Mouse (Mus musculus) forebrain, postnatal 0 days (tissue): Measurements from ENCODE around the gene Dhdds. TPM values are rescaled to one million over a fixed set of nuclear protein-coding genes. Genes with fewer than 3 reads are reported as not detected.

Experiments
- ATAC-seq: fragments of 200-750 bp; cut with Nextera tagmentation; 2 replicates; pipeline ENCODE4 v1.8.0; 2017; ENCODE audit warnings: mild to moderate bottlenecking, moderate library complexity
- DNase-seq: peaks from one replicate; pipeline ENCODE4 v3.0.0-alpha.2; 2015
- H3K27ac ChIP-seq: fragments of 300-500 bp; sonication (generic); 2 replicates; pipeline ENCODE4 v1.5.1; 2014; ENCODE audit warnings: low read depth, mild to moderate bottlenecking, antibody characterized with exemption, low read length, moderate library complexity, mixed read lengths
- H3K27me3 ChIP-seq: fragments of 300-500 bp; sonication (generic); 2 replicates; pipeline ENCODE4 v1.6.1; 2014; ENCODE audit warnings: mild to moderate bottlenecking, low read length, mixed read lengths; ENCODE audit not compliant: insufficient read depth
- H3K36me3 ChIP-seq: fragments of 300-500 bp; sonication (generic); 2 replicates; pipeline ENCODE4 v1.6.1; 2014; ENCODE audit warnings: mild to moderate bottlenecking, moderate library complexity; ENCODE audit not compliant: insufficient read depth
- H3K4me1 ChIP-seq: fragments of 300-500 bp; sonication (generic); 2 replicates; pipeline ENCODE4 v1.6.1; 2014; ENCODE audit warnings: antibody characterized with exemption; ENCODE audit not compliant: insufficient read depth
- H3K4me2 ChIP-seq: fragments of 300-500 bp; sonication (generic); 2 replicates; pipeline ENCODE4 v1.6.1; 2014; ENCODE audit warnings: low read depth, mild to moderate bottlenecking, moderate library complexity
- H3K4me3 ChIP-seq: fragments of 300-500 bp; sonication (generic); 2 replicates; pipeline ENCODE4 v1.5.1; 2014; ENCODE audit warnings: low read depth, low read length, mixed read lengths
- H3K9ac ChIP-seq: fragments of 300-500 bp; sonication (generic); 2 replicates; pipeline ENCODE4 v1.6.1; 2014; ENCODE audit warnings: mild to moderate bottlenecking
- H3K9me3 ChIP-seq: fragments of 300-500 bp; sonication (generic); 2 replicates; pipeline ENCODE4 v1.6.1; 2016; ENCODE audit warnings: low read length
- CTCF ChIP-seq: sonication (generic); IDR thresholded peaks from 2 replicates; pipeline ENCODE4 v1.5.1; 2016; ENCODE audit warnings: antibody characterized with exemption, control low read depth, low read depth
- WGBS: fragments of 180-500 bp; shearing (Covaris S2); extraction: QIAGEN DNeasy Blood & Tissue Kit; methylation state at CpG from one replicate; pipeline ENCODE4 v1.1.7; 2014; 5-methylcytosine and 5-hydroxymethylcytosine counted together
- polyA plus RNA-seq: library from polyadenylated mRNA; unstranded; fragments of >200 nt; fragmentation: Nextera tagmentation; extraction: Ambion mirVana; gene quantifications from 2 replicates; pipeline ENCODE4 v1.2.1, GENCODE M21; 2015
- total RNA-seq: library from RNA; depleted of rRNA; stranded (reverse); fragments of >200 nt; gene quantifications from 2 replicates; pipeline ENCODE4 v1.2.3, GENCODE M21; 2014; rRNA removed

The Dhdds gene
- total RNA-seq: 40.2 and 42.0 TPM in 2 replicates
- polyA plus RNA-seq: 39.8 and 43.5 TPM in 2 replicates

DNA sequence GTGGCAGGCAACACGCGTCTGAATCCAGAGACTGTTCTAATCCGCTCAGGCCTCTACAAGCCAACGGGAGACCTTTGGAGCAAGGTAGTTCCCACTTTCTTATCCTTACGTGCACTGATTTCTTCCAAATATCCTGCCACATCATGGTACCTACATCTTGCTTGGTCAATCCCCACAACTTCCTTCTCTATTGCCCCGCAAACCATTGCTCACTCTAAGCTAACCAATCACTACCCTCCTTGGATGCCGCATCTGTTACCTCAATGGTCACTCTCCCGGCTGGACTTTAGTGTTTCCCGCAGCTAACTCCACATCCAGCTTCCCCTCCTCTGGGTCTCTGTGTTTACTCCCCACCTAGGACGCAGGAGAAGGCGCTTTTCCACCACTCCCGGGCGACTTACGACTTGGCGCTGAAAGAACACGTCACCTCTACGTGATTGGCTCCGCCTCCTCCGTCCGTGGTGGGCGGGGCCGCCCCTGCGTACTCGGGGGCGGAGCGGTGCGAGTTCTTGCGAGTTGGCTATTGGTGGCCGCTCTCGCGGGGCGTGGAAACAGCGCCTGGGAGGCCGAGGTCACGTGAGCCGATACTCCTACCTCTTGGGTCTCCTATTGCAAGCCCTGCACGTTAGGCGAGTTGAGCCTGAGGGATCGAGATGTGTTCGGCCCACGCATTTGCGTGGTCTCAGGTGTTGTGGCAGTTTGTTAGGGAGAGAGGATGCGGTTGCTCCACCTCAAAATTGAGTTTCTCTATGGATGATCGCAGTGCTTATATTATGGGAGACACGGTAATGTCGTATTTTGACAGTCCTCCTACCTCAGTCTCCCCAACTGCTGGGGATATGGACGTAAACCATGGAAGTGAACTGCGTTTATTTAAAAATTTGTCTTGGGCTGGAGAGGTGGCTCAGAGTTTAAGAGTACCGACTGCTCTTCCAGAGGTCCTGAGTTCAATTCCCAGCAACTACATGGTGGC lies at the start of gene Dhdds:
TSS of gene Dhdds (minus strand) at position 453 of the 973 bp plus-strand sequence.
- DNase-seq (peak; percentile 99), ATAC-seq (peak; percentile 98)
- Histone ChIP-seq H3K27me3 (no peaks in the 10 kb centered on the region), H3K9ac (peak within 1 kb of the TSS; percentile 66), H3K4me2 (peak within 1 kb of the TSS; percentile 84), H3K4me1 (no peaks in the 10 kb centered on the region), H3K4me3 (peak within 1 kb of the TSS; percentile 82), H3K9me3 (no peaks in the 10 kb centered on the region), H3K27ac (peak within 1 kb of the TSS; percentile 57; the same call in 1 of the 2 replicates), H3K36me3 (peaks cover 5% of the 10 kb centered on the region; the same call in 1 of the 2 replicates)
- WGBS: 1% methylated on average over 49 of the region's 49 CpGs
- TF ChIP-seq CTCF: no peak

DNA sequence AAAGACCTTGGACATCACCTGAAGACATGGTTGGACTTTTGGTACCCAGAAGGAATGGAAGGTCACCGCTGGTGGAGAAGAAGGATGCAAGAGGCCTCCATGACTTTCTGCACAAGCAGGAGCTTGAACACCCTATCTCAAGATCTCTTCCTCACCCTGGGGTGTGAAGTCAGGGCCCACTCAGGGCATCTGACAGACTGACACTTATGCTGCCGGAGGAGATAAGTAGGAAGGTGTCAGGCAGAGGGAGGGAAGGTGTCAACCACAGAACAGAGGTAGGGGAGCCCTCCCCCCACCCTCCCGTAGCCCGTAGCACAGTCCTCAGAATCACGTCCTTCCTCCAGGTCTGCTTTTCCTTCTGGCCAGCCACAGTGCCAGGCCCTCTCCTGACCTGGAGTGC lies 46.9 kb upstream of the Dhdds start:
- no peaks in the 10 kb centered on the region for H3K9me3 ChIP-seq
- 85% methylated on average over 5 of the region's 5 CpGs for WGBS
- no peak overlapping the region for H3K4me2 ChIP-seq
- H3K9ac ChIP-seq: no peak overlapping the region
- no peaks in the 10 kb centered on the region for H3K27me3 ChIP-seq
- no peaks in the 10 kb centered on the region for H3K36me3 ChIP-seq
- H3K4me1 ChIP-seq: no peaks in the 10 kb centered on the region
- H3K27ac ChIP-seq: no peak overlapping the region
- TF ChIP-seq CTCF: no peak
- H3K4me3 ChIP-seq: no peak overlapping the region
- ATAC-seq (no peak), DNase-seq (no peak)

DNA sequence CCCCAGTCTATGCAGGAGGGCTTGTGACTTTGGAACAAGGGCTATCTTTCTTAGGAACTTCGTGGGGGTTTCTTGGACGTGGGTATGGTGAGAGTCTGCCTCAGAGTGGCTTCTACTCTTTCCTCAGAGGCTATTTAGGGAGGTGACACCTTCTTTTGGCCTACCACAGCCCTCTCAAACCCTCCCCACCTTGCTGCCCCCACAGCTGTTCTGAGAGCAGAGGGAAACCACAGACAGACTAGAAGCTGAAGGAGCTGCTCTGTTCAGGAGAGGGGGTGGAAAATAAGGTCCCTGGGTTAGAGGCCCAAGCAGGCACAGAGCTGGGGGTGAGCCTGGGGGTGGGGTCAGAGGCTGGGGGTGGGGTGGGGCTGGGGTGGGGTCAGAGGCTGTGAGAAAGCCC lies 42.3 kb upstream of the Dhdds start:
- 58% methylated on average over 2 of the region's 2 CpGs for WGBS
- H3K4me2 ChIP-seq: no peak overlapping the region
- TF ChIP-seq CTCF: no peak
- ATAC-seq: no peak
- no peak overlapping the region for H3K27ac ChIP-seq
- no peaks in the 10 kb centered on the region for H3K27me3 ChIP-seq
- no peaks in the 10 kb centered on the region for H3K9me3 ChIP-seq
- H3K4me1 ChIP-seq: no peaks in the 10 kb centered on the region
- H3K9ac ChIP-seq: no peak overlapping the region
- no peak overlapping the region for H3K4me3 ChIP-seq
- H3K36me3 ChIP-seq: no peaks in the 10 kb centered on the region
- no peak for DNase-seq

DNA sequence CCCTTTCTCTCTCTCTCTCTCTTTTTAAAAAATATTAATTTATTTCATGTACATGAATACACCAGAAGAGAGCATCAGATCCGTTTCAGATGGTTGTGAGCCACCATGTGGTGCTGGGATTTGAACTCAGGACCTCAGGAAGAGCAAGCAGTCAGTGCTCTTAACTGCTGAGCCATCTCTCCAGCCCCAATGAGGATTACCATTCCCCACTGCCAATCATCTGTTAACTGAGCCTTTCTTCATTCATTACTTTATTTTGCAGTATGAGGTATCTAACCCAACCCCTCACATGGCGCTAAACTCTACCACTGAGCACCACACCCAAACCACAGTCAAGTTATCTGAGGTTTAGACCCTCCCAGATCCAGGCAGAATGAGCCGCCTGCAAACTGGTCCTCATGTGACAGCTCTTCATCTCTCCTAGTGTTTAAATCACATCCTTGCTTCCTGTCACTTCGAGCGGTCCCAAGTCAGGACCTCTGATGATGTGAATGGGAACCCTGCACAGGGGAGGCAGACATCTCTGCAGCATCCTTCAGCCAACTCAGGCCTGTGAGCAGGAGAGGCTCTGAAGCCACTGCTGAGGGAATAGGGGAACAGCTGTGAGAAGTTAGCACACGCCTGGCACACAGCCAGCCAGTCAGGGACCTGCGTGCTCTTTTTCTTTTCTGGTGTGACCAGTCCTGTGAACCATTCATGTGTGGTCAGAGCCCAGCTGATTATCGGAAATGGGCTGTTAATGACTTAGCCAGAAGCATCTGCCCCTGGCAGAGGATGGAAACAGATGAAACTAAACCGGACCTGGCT lies 40.8 kb upstream of the Dhdds start:
- WGBS: 51% methylated on average over 9 of the region's 9 CpGs
- no peaks in the 10 kb centered on the region for H3K36me3 ChIP-seq
- no peaks in the 10 kb centered on the region for H3K9me3 ChIP-seq
- no peak overlapping the region for H3K9ac ChIP-seq
- DNase-seq (no peak), ATAC-seq (no peak)
- H3K4me3 ChIP-seq: no peak overlapping the region
- H3K27me3 ChIP-seq: no peaks in the 10 kb centered on the region
- no peak overlapping the region for H3K27ac ChIP-seq
- no peaks in the 10 kb centered on the region for H3K4me1 ChIP-seq
- no peak overlapping the region for H3K4me2 ChIP-seq
- TF ChIP-seq CTCF: no peak

DNA sequence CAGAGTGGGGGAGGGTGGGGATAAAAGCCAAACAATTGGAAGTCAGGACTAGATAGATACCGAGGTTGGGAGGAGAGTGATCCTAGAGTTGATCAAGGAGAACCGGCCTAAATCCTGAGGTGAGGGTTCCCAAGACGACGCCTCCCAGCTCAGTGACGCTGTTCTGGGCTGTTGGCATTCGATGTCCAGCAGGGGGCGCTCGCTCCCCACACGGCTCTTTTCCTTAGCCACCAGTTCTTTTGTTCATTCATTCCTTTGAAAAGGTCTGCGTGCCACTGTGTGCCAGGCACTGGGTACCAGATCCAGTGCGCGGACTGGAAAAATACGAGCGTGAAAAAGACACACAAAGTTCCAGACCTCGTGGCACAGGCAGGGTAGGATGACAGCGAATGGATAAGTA lies 35.2 kb upstream of the Dhdds start:
- Histone ChIP-seq H3K9ac (no peak overlapping the region; the same call in 1 of the 2 replicates), H3K9me3 (no peaks in the 10 kb centered on the region), H3K27me3 (no peaks in the 10 kb centered on the region), H3K4me1 (no peaks in the 10 kb centered on the region), H3K27ac (no peak overlapping the region), H3K4me2 (peak overlapping the region; percentile 30; the same call in 1 of the 2 replicates), H3K36me3 (no peaks in the 10 kb centered on the region), H3K4me3 (no peak overlapping the region)
- WGBS: 3% methylated on average over 16 of the region's 16 CpGs
- peak; percentile 91 for TF ChIP-seq CTCF
- DNase-seq (peak; percentile 88), ATAC-seq (peak; percentile 78)

DNA sequence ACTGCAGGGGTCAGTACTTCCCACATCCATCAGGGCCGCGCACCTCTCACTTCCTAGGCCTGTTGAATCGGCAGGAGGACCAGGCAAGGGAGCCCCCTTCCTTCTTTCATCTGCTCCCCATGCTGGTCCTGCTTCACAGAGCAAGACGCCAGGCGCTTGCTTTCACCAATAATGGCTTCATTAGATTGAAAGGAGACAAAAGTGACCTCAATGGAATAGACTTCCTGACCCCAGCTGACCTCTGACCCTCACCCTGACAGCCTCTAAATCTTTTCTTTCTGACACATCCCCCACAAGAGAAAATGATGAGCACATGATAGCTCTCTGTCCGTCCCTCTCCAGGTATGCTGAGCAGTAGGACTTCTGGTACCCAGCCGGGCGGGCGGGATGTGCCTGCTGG lies 25.1 kb upstream of the Dhdds start:
- no peak overlapping the region for H3K27ac ChIP-seq
- DNase-seq (no peak), ATAC-seq (no peak)
- 29% methylated on average over 9 of the region's 9 CpGs for WGBS
- no peaks in the 10 kb centered on the region for H3K4me1 ChIP-seq
- no peak overlapping the region for H3K4me2 ChIP-seq
- no peaks in the 10 kb centered on the region; the same call in 1 of the 2 replicates for H3K27me3 ChIP-seq
- no peaks in the 10 kb centered on the region for H3K36me3 ChIP-seq
- no peak overlapping the region for H3K4me3 ChIP-seq
- no peak overlapping the region for H3K9ac ChIP-seq
- no peaks in the 10 kb centered on the region for H3K9me3 ChIP-seq
- no peak for TF ChIP-seq CTCF

DNA sequence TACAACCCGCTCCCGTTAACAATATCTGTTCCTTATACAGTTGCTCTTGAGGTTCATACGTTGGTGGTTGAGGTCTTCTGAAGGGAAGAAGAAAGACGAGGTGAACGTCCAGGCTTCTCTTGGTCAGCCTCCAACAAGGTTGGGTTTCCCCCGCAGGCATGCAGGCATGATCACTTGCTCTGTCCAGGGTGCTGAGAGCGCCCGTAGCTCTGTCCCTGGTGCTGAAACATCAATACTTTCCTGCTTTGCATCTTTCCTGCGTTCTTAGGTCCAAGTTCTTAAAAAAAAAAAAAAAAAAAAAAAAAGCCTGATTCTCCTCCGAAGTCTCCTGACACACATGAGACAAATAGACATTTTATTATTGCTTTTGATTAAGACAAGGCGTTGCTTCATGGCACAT lies 19.9 kb upstream of the Dhdds start:
- Histone ChIP-seq H3K9me3 (no peaks in the 10 kb centered on the region), H3K4me1 (no peaks in the 10 kb centered on the region; the same call in none of the 2 replicates), H3K9ac (no peak overlapping the region), H3K27me3 (peaks cover 27% of the 10 kb centered on the region), H3K4me3 (no peak overlapping the region), H3K27ac (no peak overlapping the region), H3K4me2 (no peak overlapping the region), H3K36me3 (no peaks in the 10 kb centered on the region)
- DNase-seq (no peak), ATAC-seq (no peak)
- no peak for TF ChIP-seq CTCF
- WGBS: 4% methylated on average over 11 of the region's 11 CpGs
